Mouse (Mus musculus): ENCODE measurements at regions not wholly inside any gene's neighbourhood (a gene's known extent, or its start where the extent isn't known, plus 50 kb on each side); places are given as distances from the start of the nearest gene placed in this dataset.

DNA sequence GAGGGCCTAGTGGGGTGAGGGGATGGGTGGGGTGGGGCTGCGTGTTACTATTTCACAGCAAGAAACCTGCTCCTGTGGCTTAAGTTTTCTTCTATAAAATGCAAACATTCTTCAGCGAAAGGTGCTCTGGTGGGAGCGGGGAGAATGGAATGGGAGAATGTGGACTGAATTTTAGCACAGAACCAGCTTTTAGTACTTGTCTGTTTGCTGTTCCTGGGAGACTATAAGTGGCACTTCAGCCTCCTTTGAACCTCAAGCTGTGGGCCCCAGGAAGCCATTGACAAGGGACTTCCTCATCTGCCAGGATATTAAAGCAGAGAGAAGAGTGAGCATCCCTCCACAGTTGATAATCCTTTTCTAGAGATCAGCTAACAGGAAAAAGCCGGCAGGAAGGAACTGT, 580.2 kb downstream of the Zfp706 start:
- no peak for DNase-seq

DNA sequence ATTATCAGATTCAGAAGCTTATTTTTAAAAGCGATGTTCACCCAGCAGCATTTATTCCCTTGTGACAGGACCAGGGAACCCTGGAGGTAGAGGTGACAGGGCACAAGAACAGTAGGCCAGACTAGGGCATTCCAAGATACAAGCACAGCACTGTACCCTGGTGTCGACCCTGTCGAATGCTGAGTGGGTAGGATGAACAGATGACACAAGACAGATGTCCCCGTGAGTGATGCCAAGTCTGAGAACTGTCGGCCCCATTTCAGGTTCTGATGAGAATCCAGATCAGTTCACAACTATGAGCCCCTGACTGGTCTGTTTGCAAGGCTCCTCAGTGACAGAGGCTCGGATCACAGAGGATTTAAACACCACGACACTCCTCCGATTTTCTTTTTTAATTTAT, 581.7 kb downstream of the Zfp706 start:
- DNase-seq, result peak; percentile 75

DNA sequence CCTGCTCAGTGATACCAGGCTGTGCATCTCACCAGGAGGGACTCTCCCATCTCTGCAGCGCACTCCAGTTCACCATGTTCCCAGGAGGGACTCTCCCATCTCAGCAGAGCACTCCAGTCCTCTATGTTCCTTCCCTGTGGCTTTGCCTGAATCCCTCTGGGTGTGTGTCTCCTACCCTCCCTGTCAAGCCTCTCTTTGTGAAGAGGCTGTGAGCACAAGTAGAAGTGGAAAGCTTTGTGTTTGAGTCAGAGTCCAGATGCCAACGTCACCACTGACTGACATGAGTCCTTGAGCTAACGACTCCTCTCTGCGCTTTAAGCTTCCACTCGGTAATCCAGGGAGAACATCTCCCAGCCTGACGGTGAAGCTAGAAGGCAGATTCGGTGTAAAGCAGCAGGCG, 583.5 kb downstream of the Zfp706 start:
- no peak for DNase-seq

DNA sequence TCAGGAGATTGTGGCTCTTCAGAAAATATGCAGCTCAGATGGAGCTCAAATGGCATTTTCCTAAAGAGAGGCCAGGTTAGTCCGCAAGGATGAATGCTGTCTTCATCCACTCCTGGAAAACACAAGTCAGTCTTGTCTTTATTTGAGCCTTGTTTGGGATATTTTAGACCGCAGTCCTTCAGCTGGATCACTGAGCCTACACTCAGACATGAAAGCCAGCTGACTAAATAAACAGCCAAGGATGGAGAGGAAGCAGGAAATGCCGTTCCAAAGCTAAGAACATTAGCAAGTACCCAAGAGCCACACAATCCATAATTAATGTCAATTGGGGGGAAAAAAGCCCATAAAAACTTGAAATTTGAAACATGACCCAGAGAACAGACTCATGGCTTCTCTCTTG, 584.8 kb downstream of the Zfp706 start:
- DNase-seq, result no peak

DNA sequence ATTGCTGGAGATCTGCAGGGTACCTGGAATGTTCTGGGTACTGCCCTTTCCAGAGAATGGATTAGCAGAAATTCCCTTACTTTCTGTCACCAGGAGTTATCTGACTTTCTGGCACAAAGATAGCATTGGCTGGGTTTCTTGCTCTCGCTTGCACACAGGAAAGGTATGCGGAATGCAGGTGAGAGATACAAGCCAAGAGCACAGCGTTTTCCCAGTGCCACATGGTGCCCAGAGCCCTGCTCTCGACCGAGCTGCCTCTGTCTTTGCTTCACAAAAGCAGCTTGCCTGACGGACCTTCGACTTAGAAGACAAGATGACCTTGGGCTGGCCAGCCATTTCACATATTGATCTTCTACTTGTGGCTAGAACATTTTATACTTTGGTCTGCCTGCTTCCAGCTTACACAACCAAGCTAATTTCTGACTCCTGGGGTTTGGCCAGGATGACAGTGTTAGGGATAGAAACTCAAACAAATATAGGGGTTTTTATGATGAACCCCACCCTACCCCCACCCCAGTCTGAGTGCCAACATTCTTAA, 587.6 kb downstream of the Zfp706 start:
- DNase-seq, result no peak

DNA sequence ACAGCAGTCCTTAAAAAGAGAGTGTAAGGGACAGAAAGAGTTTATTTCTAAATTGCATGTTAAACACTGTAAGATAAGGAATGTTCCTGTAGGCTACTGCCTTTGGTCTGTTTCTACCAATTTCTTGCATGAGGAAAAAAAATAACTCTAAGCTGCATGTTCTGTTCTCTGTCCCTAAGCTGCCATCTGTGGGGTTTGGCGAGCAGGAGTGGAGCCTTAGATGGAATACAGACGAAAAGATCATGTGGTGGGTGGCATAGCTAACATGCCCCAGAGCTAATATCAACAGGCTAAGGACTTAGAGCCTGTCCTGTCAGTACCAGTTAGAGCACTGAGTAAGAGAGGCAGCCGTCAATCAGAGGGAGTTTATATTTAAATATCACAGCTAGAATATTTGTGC, 590.1 kb downstream of the Zfp706 start:
- peak; percentile 88 for DNase-seq

DNA sequence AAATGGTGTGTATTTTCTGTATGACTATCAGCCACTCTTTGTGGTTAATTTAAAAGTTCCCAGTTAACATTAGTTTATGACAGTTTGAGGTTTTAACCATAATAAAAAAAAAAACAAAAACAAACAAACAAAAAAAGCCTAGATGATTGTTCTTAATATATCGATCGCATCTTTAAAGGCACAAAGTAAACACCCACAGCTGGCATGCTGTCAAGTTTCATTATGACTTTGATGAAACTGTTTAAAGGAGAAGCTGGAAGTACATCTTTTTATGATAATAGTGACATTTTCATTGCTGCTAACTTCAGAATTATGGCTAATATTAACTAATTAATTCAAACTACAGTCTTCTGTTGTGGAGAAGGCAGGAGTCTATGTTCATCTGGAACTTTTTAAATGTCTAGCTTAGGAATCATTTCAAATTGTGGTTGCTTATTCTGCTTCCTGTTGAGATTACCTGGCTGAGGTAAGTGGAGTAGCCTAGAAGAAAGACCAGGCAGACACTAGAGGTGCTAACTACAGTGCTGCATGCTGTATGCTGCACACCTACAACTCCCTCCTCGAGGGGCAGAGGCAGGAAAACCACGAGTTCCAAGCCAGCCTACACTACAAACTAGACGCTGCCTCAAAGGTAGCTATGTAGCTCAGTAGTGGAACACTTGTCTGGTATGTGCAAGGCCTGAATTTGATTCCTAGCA, 591.9 kb downstream of the Zfp706 start:
- no peak for DNase-seq

DNA sequence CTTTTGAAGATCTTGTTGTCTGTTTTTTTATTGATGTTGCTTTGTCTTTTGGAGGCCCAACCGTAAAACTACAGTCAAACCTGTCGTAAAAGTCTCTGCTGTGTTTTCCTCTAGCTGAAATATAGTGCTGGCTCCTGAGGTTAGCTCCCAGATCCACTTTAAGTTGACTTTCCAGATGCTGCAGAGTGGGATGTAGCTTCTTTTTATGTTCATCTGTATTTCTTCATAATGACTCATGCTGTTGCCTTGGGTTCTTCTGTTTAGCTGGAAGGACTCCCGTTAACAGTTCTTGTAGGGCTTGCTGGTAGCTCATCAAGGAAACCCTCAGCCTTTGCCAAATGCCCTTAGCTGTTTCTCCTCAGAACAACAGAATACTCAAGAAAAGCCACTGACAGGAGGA, 595.6 kb downstream of the Zfp706 start:
- DNase-seq, result no peak

DNA sequence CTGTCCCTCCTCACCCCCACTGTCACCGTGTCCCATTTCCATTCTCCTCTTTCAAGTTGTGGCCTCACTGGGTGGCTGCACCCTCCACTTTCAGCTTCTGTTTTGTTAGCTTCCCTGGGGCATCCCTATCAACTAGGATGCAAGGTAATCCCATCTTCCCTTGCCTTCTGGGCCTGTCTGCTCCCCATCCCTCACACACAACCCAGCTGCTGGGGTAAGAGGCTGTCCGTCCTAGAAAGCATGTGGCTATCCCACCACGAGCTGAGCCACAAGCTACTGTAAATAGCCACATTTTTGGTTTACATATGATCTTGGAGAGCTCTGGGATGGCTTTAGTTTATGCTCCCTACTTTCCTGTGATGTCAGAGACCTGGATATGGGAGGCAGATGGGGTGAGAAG, 602.1 kb downstream of the Zfp706 start:
- DNase-seq, result no peak

DNA sequence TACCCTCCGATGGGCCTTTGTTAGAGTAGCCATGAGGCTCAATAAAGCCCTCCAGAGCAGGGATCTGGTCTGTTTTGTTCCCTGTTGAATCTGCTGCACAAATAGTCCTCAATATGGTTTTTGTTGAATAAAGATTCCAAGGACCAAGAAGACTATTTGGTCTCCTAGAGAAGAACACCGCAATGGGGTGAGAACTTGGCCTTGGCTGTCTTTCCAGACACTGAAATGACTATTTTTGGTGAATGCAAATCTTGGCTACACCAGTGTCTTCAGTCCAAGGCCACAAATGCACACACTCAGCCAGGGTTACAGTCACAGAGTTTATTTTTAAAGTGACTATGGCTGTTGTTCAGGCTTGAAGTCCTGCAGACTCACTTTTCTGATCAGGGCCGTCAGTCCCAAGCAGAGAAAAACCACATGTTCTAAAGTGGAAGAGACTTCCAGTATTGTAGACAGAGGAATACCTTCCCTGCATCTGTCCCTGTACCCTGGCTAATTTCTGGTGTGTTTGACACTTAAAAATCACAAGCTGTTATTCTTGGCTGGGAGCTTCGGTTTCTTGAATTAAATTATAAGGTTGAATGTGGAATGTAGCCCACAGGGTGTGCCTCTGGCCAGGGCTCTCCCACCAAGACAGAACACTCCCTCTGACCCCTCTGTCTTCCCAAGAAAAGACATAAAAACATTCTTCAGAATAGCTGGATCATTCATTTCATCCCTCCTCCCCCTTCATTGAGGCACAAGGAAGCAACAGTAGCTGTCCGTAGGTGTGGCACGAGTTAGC, 604.0 kb downstream of the Zfp706 start:
- no peak for DNase-seq

DNA sequence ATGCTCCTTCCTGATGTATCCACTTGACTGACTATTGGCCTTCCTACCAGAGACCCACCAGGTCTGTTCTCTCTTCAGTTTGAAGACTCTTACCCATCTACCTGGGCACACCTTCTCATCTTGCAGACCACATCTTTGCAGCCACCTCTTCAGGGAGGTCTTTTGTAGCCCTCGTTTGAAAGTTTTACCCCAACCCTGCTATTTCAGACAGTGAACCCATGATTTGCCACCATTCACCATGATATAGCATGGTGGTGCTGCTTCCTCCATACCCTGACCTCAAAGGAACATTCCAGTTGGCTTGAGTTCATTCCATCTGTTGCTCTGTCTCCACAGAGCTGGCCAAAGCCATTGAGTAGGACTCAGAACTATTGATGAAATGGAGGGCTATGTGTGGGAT, 605.5 kb downstream of the Zfp706 start:
- DNase-seq, result no peak

DNA sequence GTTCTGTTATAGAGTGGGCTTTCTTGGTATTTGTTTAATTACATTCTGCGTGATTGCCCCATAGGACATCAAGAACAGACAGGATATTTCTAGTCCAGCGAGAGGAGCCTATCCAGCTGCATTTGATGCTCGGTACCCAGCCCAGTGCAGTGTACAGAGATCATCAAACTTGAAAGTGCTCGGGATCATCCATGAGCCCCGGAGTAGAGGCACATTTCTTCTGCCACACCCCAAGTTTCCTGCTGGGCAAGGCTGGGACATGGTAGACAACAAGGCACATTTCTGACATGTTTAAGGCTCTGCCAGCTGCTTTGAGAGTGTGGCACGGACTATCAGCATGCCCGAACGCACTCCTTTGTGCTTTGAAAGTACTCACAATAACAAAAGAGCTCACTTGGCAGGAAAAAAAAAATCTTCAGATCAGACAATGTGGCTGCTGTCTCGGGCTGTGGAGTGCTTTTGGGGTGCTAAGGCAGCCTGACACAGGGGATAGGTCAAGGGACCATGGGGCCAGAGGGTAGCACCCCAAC, 607.2 kb downstream of the Zfp706 start:
- no peak for DNase-seq

DNA sequence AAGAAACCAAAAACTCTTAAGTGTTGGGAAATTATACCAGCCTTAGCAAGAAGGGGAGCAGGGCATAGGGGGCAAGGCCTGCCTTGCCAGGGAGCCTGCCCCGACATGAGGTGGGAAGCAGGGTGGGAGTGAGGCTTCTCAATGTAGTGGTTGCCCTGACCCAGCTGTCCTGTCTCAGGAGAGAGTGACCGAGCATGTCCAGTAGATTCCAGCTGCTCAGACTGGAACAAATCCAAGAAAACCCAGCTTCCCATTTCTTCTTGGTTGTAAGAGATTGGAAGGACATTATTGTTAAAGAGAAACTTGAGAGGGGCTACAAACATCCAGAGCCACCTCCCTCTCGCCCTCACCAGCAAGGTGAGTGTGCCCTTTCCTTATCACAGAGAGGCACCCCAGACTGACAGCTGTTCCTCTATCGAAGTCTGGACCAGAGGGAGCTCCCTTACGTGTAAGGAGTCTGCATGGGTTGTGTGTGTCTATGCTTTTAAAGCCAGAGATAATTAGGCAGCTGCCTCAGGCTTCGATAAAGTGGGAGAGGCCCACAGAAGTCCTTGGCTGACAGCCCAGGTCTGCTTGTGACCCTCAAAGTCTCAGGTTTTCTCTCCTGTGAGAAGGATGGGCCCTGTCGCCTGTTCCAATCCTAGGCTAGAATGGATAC, 608.1 kb downstream of the Zfp706 start:
- DNase-seq, result no peak

DNA sequence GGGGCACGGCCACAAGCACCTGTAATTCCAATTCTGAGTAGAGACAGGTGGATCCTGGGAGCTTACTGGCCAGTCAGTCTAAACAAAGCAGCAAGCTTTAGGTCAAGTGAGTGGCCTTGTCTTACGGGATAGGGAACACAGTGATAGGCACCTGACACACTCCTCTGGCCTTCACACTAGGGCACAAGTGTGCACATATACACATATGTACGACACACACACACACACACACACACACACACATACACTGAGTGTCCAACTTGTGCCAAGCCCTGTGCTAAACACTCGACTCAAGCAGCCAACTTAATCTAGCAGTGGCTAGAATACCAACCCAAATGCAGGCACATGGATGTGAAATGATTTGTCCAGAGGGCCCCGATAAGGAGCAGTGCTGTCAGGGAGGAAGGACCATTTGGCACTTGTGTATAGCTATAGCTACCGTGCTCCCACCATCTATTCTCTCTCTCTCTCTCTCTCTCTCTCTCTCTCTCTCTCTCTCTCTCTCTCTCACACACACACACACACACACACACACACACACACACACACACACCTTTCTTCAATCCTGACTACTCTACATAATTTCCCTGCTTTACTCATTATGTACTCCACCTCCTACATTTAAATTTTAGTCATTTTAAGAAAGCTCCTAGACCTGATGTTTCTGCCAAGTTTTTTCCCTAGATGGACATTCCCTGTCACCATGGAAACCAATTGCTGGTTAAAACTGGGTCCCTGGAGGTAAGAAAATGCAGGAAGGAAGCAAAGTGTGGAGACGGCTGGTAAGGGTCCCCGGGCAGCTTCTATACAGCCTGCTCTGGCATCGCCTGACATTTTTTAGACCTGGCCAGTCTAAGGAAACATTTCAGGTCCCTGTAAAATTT, 609.2 kb downstream of the Zfp706 start:
- no peak for DNase-seq

DNA sequence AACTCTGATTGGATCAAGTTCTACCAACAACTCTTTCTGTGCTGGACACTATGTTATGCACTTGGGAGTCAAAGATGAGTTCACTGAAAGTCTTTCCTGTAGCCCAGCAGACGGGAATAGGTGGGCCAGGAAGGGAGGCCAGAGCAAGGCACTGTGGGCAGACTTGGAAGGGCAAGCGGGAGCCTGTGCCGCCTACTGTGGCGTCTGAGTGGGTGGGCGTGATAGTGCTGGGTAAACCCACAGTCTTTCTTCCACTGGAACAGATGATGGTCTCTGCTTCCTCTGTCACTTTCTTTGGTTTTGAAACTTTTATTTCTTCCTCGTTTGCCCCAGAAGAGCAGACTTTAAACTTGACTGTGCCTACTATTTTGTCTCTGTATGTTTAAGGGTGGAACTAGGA, 610.8 kb downstream of the Zfp706 start:
- DNase-seq, result no peak

DNA sequence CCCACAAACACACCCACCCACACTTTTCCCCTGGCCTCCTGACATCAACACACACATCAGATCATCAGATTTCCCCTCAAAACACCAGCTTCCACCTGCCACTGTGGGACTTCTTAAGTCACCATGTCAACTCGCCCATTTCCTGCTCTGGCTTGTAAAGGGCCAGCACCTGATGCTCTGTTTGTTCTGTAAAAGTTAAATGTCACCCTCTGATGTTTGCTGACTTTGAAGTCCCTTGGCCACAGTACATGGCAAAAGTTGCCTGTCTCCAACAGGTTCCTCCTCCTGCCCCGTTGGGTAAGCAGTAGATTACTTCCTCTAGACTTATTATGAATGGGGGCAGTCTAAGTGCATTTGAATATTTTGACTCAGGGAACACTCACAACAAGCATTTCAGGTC, 611.3 kb downstream of the Zfp706 start:
- DNase-seq, result no peak

DNA sequence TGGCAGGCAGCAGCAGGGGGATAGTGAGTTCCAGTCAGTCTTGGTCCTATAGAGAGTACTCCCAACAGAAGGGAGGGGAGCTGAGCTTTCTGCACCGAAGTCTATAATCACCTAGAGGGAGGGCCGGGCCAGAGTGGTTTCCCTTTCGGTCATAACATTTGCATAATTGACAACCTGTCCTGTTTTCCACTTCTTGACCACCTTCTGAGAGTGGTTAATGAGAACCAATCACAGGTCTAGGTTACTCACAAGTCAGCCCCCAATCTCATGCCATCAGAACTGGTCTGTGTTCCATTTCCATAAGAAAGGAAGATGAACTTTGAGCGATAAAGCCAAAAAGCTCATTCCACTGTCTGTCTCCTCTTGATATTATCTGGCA, 611.9 kb downstream of the Zfp706 start:
- DNase-seq, result no peak

DNA sequence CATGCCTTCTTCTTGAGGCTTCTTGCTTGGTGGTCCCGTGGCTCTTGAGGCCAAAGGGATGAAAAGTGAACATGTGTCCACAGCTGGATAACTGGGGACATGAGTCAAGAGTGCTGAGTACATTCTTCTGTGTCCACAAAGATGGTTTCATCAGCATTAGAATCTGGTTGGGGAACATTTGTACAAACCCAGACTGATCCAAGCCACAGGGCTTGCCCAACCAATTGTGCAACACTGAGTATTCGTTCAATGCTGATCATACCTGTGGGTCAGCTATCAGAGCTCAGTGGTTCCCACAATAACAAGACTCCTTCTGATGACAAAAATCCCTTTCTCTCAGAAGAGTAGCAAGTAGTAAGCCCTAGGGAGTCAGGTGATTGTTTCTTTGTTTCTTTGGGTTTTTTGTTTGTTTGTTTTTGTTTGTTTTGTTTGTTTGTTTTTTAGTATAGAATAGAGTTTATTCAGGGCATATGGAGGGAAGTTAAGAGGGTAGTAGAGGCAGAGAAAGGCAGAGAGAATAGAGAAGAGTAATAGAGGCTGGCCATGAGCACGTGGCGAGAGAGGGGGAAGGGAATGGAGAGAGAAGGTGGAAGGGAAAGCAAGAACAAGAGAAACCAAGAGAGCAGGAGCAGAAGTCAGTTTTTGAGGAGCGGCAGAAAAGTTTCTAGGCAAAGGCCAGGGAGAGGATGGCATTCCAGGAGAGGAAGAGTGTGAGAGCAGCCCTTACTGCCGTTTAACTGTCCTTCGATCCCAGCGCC, 612.5 kb downstream of the Zfp706 start:
- no peak for DNase-seq

DNA sequence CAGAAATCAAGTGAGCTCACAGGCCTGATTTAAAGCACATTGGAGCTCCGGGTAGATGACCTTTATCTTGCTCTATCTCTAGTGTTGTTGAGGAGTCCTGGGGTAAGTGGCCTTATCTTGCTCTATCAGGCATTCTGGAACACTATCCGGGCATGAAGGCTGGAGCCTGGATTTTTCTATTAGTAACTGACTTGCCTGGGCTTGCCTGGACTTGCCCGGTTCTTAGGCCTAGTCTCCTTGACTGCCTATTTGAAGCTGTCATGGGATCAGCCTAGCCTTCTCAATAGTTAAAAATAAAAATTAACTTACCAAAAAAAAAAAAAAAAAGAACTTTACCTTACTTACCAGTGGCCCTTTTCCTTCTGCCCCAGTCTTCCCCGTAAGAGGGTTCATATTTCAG, 617.8 kb downstream of the Zfp706 start:
- DNase-seq, result no peak

DNA sequence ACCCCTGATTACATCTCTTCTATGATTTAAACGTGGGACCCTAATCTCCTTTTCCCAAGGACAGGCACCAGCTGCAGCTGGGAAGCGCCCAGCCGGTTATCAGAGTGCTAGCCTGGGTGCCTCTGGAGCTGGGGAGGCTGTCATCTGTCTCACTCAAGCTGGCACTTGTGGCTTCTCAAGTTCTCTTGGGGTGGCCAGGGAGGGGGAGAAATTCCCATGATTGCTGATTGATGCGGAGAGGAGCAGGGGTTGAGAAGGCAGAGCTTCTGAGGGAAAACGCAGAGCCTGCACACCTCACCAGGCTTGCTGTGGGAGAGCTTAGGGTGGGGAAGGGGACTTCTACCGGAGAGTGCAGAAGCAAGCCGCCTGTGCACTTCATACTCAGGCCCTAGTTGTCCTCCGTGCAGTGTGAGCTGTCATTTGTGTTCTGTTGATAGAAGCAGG, 626.3 kb downstream of the Zfp706 start:
- DNase-seq, result no peak

DNA sequence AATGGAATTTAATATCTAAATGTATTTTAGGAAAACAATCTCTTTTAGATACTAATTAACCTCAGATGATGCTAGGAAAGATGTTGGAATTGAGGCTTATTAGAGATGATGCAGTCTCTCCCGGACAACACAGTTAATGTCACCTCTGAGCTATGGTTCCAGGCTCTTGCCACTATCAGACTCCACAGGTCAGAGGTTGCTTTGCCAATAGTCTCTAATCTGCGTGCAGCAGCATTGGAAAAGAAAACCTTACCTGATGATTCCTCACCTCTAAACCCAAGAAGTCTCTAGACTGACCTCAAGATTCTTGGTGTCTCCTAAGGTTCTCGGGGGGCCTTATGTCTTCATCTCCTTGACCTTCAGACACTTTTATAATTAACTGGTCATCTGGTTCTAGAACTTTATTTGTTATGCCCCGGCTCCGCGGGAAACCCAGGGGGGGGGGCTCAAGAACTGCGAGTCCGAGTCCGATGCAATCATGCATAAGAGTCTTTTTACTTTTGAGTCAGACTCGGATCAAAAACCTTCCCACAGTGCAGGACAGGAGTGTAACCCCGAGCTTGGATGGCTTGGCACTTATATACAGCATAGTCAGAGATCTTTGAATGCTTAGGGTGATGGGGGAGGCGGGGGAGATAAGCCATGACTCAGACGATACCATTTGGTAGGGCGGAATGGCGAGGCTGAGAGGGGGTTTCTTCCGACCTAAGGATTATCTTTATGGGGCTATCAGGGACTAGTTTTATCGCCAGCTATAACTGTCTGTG, 626.9 kb downstream of the Zfp706 start:
- DNase-seq, result no peak
